Mouse (Mus musculus) embryonic fibroblast, embryonic 13.5 days (primary cell): ENCODE results near the gene Tmem115.
A peak's percentile ranks its signal among the peaks of the same experiment; 100 is the strongest.

Experiments
- CTCF ChIP-seq: IDR thresholded peaks from 2 replicates; pipeline ENCODE4 v1.5.1; 2011; ENCODE audit warnings: mild to moderate bottlenecking, control low read depth, low read length, moderate library complexity, borderline replicate concordance; ENCODE audit not compliant: insufficient read depth
- POLR2A ChIP-seq: IDR thresholded peaks from 2 replicates; pipeline ENCODE4 v1.6.1; 2011; ENCODE audit warnings: low read depth, mild to moderate bottlenecking, control low read depth, low read length, moderate library complexity

DNA sequence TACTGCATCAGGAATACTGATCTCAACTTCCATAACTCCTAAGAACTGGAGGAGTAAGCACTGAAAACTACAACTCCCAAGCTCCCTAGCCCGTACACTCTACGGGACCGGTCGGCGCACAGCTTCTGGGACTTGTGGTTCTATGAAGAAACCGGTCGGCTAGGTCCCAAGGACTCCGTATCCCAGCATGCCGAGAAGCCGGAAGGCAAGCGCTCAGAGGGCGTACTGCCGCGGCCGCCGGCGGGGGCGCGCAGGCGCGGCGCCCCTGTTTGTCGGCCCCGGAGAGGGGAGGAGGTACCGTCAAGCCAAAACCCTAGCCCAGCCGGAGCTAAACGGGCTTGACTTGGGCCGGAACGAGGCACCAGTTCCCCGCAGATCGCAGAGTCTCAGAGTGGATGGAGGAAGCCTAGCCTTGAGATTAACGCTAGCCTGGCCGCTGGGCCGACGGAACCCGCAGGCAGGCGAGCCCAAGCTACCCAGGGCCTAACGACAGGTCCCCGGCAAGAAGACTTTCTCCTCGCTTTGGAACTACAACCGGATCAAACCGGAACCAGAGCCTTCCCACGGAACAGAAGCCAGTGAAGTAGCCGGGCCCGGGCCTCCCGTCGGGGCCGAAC is at the start of gene Tmem115:
- TF ChIP-seq POLR2A (peak; percentile 93), CTCF (no peak)
